Mouse (Mus musculus): ENCODE data around the gene Adm2.

- TF ChIP-seq POLR2A (IDR thresholded peaks at IDR 0.05; ENCODE audit: extremely low read depth, insufficient read depth, low read length) (no peak), CTCF (IDR thresholded peaks at IDR 0.05; ENCODE audit: extremely low read depth, insufficient read depth, low read length) (no peak)
Measured at GRCm38 (mm10) chr15:89289455-89289854, 33.1 kb upstream of the Adm2 start.

All from cortical plate, adult 2 months (tissue).